Mouse (Mus musculus) liver, adult 2 months (tissue): ENCODE data around the gene Ttpal.

ENCODE experiments used
- CTCF ChIP-seq: fragments of 200-500 bp; IDR thresholded peaks from 2 replicates; pipeline ENCODE4 v1.5.1; 2011; ENCODE audit warnings: low read depth, low read length, control low read depth
- POLR2A ChIP-seq: fragments of 200-500 bp; IDR thresholded peaks from 2 replicates; pipeline ENCODE4 v1.6.1; 2011; ENCODE audit warnings: low read length, control low read depth; ENCODE audit not compliant: insufficient read depth; ENCODE audit errors: extremely low read depth

DNA sequence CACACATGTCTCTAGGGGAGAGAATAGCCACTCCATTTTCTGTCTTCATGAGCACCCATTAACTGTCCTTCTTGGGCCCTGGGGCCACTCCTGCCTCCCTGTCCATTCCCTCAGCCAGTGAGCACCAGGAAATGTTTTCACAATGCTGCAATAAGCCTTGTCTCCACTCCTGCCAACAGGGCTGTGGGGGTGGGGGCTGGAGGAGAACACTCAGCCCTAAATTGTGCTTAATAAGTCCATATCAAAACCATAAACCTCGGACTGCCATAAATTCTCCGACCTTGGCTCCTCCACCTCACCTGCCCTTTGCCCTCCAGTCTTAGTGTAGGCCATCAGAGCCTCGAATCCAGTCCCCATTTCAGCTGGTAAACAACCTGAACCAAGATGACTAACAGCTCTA lies 27.8 kb upstream of the Ttpal start:
- no peak for TF ChIP-seq CTCF
- no peak for TF ChIP-seq POLR2A
